ENCODE assay signal across 17 mouse cellular contexts in genomic region chr9:79165596-79165995, GRCm38 (mm10).
DNase-seq lines count a peak whose midpoint lies in the region; ATAC-seq and TF ChIP-seq lines count a peak whose summit lies in the region.
"Had no signal": no experiment of that assay in that cellular context is flagged by ENCODE, and none has a peak within 500 bp of the region (broad histone marks: within the 10 kb centered on the region; RNA-seq: fewer than 3 reads in every experiment).

No protein-coding gene starts in this region.

- no peak for ATAC-seq in midbrain, embryonic 11.5 days (ENCODE audit: low FRiP score)
- no peak for ATAC-seq in midbrain, postnatal 0 days (ENCODE audit: low FRiP score)
- ATAC-seq in embryonic facial prominence, embryonic 13.5 days (ENCODE audit: insufficient number of reproducible peaks, insufficient read depth, low FRiP score, low TSS enrichment, low read depth) = 0 out of 2 replicates have a peak, but pooled peaks have one; percentile 56
- ATAC-seq: forebrain, embryonic 16.5 days; intestine, embryonic 16.5 days had no signal

- H3K9ac ChIP-seq in midbrain, embryonic 11.5 days (ENCODE audit: low read length) = no peak overlapping the region
- no peak overlapping the region for H3K9ac ChIP-seq in midbrain, postnatal 0 days (replicated peaks; ENCODE audit: low read length, poor library complexity, severe bottlenecking)
- no peak overlapping the region for H3K9ac ChIP-seq in embryonic facial prominence, embryonic 13.5 days
- H3K9ac ChIP-seq: forebrain, embryonic 12.5 days; heart, embryonic 13.5 days; hindbrain, embryonic 15.5 days had no signal

- 61% methylated on average over 2 of the region's 2 CpGs for whole genome bisulfite sequencing in midbrain, embryonic 11.5 days
- 43% methylated on average over 2 of the region's 2 CpGs for WGBS in midbrain, postnatal 0 days
- 73% methylated on average over 2 of the region's 2 CpGs for WGBS in embryonic facial prominence, embryonic 13.5 days

- H3K4me3 ChIP-seq in midbrain, embryonic 11.5 days (ENCODE audit: low read depth, low read length) = no peak overlapping the region
- no peak overlapping the region for H3K4me3 ChIP-seq in midbrain, postnatal 0 days (ENCODE audit: low read depth, low read length)
- no peak overlapping the region for H3K4me3 ChIP-seq in embryonic facial prominence, embryonic 13.5 days
- H3K4me3 ChIP-seq: forebrain, embryonic 12.5 days; heart, embryonic 13.5 days; hindbrain, embryonic 15.5 days had no signal

- H3K36me3 ChIP-seq in midbrain, embryonic 11.5 days (ENCODE audit: control insufficient read depth, insufficient read depth, low read length) = no peaks in the 10 kb centered on the region
- H3K36me3 ChIP-seq in midbrain, postnatal 0 days (ENCODE audit: insufficient read depth, low read length) = no peaks in the 10 kb centered on the region
- no peaks in the 10 kb centered on the region for H3K36me3 ChIP-seq in embryonic facial prominence, embryonic 13.5 days
- H3K36me3 ChIP-seq: forebrain, embryonic 12.5 days; heart, embryonic 13.5 days; hindbrain, embryonic 15.5 days had no signal

- no peak overlapping the region for H3K4me2 ChIP-seq in midbrain, embryonic 11.5 days
- no peak overlapping the region for H3K4me2 ChIP-seq in midbrain, postnatal 0 days (ENCODE audit: low read depth, low read length, poor library complexity, severe bottlenecking)
- no peak overlapping the region for H3K4me2 ChIP-seq in embryonic facial prominence, embryonic 13.5 days
- H3K4me2 ChIP-seq: forebrain, embryonic 12.5 days; heart, embryonic 13.5 days; hindbrain, embryonic 15.5 days had no signal

- H3K27ac ChIP-seq in midbrain, embryonic 11.5 days (ENCODE audit: low read depth, low read length) = no peak overlapping the region
- H3K27ac ChIP-seq in midbrain, postnatal 0 days (ENCODE audit: low read depth, low read length) = no peak overlapping the region
- H3K27ac ChIP-seq in embryonic facial prominence, embryonic 13.5 days = no peak overlapping the region
- H3K27ac ChIP-seq: forebrain, embryonic 12.5 days; heart, embryonic 13.5 days; hindbrain, embryonic 15.5 days had no signal

- H3K27me3 ChIP-seq in midbrain, embryonic 11.5 days (ENCODE audit: control insufficient read depth, insufficient read depth, low read length) = no peaks in the 10 kb centered on the region
- no peaks in the 10 kb centered on the region for H3K27me3 ChIP-seq in midbrain, postnatal 0 days (ENCODE audit: insufficient read depth, low read length)
- H3K27me3 ChIP-seq in embryonic facial prominence, embryonic 13.5 days = no peaks in the 10 kb centered on the region
- H3K27me3 ChIP-seq: forebrain, embryonic 12.5 days; heart, embryonic 13.5 days; hindbrain, embryonic 15.5 days had no signal

- no peaks in the 10 kb centered on the region for H3K4me1 ChIP-seq in midbrain, embryonic 11.5 days (ENCODE audit: control insufficient read depth, insufficient read depth, low read length)
- H3K4me1 ChIP-seq in midbrain, postnatal 0 days (ENCODE audit: insufficient read depth, low read length) = no peaks in the 10 kb centered on the region
- no peaks in the 10 kb centered on the region for H3K4me1 ChIP-seq in embryonic facial prominence, embryonic 13.5 days
- H3K4me1 ChIP-seq: forebrain, embryonic 12.5 days; hindbrain, embryonic 15.5 days had no signal

- DNase-seq in midbrain, embryonic 11.5 days (ENCODE audit: low spot score, missing footprints) = peak; percentile 79
- DNase-seq in midbrain, postnatal 0 days (ENCODE audit: low spot score) = no peak
- peak; percentile 3 for DNase-seq in forelimb bud, embryonic 11.5 days (ENCODE audit: low read depth, low spot score)
- DNase-seq in heart, adult 11 months = no peak
- no peak for DNase-seq in urinary bladder, postnatal 10 days (ENCODE audit: low spot score)
- DNase-seq: adrenal gland, postnatal 10 days; cerebellum, adult 11 months; cerebellum, adult 8-10 months; cerebellum, postnatal 14 days; gastrocnemius, postnatal 14 days; heart, postnatal 36 days had no signal

- no peaks in the 10 kb centered on the region for H3K9me3 ChIP-seq in midbrain, embryonic 11.5 days (ENCODE audit: control insufficient read depth, low read length)
- H3K9me3 ChIP-seq in midbrain, postnatal 0 days (ENCODE audit: low read length) = no peaks in the 10 kb centered on the region
- H3K9me3 ChIP-seq in embryonic facial prominence, embryonic 13.5 days = no peaks in the 10 kb centered on the region
- H3K9me3 ChIP-seq: forebrain, embryonic 12.5 days; heart, embryonic 13.5 days; hindbrain, embryonic 15.5 days had no signal

- no peak for TF ChIP-seq CTCF in midbrain, postnatal 0 days (IDR thresholded peaks at IDR 0.05)

Comparison
In these comparisons a context has a peak if more than half of its experiments do, and no peak if none do; other contexts are left out.
1. DNase-seq: peak in midbrain, embryonic 11.5 days (single experiment) and forelimb bud, embryonic 11.5 days (single experiment); none in midbrain, postnatal 0 days (single experiment), heart, adult 11 months (single experiment) and urinary bladder, postnatal 10 days (single experiment).